Mouse (Mus musculus): Measurements from ENCODE around the gene Fam107a.

The Fam107a gene

DNA sequence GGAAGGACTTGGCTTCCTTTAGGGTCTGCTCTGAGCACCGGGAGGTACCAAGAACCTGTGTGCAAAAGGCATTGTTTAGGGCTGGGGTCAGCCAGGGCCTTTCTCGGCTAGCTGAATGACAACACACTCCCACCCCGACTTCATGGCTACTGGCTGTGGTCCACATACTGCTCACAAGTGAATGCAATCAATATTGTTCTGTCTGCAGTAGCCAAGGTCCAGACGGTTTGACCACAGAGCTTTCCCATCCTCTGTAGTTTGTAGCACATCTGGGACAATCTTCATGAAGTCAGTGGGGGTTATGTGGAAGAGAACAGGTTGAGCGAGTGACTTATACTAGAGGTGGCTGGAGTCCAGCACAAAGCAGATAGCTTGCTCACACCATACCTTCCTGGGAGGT lies 60.9 kb downstream of the Fam107a start:
- no peak for DNase-seq (ENCODE audit: low spot score)

DNA sequence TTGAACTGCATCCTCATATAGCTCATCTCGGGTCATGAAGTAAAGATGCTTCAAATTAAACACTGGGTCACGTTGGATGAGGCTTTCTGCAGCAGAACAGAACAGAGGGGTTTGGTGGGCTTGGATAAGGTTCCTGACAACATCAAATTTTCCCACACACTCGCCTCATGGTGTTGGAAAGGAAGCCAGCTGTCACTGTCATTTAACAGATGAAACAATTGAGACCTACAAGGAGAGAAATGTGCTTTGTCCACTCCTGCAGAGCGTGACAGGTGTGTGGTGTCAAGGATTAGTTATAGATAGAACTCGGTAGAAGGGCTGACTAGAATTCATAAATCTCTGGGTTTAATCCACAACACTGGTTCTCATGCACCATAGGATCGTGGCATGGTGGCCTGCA lies 61.8 kb downstream of the Fam107a start:
- no peak for DNase-seq (ENCODE audit: low spot score)

DNA sequence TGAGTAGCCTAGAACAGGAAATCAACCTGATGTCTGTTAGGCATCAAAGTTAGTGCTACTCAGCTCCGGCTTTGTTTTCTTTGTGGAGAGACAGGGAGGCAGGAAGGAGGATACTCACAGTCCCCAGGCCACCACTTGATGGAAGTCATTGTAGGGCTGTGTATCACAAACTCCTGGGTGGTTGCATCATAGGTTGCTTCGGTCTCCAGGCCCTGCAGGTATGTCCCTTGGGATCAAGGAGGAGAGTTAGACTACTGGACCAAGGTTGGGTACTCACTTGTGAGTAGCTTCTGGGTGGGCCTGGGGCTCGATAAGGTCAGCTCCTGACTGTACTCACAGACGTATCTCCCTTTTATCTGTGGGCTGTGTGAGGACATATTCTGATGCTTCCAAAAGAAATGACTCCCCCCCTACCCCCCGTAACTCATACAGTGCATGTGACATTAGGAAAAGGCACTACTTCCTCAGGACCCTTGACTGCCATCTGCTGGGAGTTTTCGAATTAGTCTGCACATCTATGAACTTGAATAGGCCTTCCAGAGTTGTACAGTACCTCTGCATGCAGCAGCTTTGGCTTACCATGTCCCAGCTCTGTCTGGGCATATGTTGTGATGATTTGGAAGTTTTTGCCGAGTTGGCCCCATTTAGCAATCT lies 62.6 kb downstream of the Fam107a start:
- DNase-seq (ENCODE audit: low spot score) = no peak

DNA sequence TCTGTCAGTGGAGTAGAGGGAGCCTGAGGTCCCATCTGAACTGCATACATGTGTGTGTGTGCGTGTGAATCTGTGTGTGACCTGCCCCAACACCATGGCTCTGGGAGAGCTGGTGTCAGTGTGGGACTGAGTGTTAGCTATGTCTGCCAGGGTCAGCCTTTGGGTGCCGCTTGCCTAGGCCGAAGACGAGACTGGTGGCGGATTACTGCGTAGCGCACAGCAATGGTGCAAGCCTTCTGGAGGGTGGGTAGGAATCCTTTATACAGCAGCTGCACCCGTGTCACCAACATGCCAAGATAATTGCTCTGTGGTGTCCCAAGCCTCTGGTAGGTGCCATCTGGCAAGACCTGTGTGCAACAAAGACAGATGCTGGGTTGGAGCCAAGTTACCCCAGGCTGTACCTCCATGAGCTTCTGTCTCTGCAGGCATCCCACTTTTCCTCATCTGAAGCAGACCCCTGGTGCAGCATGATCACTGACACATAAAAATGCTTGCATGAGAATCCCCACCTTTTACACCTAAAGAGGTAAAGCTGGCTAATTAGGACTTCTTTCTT lies 66.4 kb downstream of the Fam107a start:
- DNase-seq (ENCODE audit: low spot score) = no peak

DNA sequence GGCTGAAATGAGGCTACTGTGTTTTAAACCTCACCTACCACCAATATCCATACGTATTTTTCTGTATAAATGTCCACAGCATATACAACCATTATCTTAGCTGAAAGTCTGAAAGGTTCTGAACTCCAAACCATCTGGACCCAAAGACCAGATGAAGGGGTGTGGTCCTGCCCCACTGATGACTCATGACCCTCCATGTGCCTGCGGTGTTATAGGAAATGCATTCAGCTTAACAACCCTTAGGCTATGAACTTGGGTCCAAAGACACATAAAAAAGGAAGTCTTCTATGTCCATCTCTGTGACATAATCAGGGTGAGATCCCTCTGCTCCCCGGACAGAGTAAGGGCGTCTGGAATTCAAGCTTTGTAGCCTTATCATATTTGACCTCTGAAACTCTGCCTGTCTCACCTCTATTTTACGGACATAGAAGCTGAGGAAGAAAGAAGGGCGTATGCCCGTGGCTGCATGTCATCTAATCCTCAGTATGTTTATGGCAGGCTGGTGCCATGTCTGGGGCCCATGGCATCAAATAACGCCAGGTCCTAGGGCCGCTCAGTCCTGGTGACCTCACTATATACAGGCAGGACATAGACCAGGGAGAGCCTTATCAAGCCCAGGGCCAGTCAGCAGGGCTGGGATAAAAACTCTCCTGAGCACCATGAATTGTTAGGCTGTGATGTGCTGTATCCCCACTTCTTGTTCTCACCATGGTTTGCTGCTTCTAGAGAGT lies 67.5 kb downstream of the Fam107a start:
- no peak for DNase-seq (ENCODE audit: low spot score)

DNA sequence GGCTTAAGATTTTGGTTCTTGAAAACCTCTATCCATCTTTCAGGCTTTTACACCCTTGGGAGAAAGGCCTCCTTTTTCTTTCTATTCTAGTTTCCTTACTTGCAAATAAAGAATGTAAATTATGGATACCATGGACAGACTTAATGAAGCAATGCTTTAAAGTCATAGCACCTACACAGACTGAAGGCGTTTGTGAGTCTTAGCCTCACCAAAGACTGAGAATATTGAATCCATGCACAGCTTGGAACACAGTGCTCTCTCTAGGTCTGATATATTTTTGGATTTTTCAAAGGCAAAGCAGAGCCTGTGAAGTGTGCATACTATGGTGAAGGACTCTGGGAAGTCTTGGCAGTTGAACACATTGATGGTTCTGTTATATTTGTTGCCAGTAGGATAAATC lies 68.6 kb downstream of the Fam107a start:
- no peak for DNase-seq (ENCODE audit: low spot score)

DNA sequence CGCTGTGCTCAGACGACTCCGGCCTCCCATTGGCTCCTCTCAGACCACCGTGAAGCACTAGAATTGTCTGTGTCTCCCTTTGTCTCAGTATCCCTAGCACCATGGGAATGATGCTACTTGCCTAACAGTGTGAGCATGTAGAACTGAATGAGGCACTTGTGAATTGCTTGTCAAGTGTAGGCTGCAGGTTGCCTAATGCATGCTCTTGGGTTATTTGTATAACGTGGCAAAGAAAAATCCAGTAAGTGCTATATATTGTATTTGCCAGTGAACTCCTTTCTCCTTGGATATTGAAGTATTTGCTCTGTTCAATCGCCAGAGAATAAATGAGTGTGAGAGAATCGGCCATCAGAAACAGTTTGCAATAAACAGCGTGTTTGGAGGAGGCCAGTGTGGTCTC lies 70.9 kb downstream of the Fam107a start:
- no peak for DNase-seq (ENCODE audit: low spot score)
